Mouse (Mus musculus) thymus, postnatal 10 days (tissue): Measurements from ENCODE around the gene Adk.
"Not testable (repeated sequence)": the region's sequence is repeated elsewhere in the genome, so short reads cannot be mapped to it uniquely, and the experiment has no call there.

Experiments used
- DNase-seq, 2 experiments: peaks; one replicate each; pipeline ENCODE4 v3.0.0; 2021; ENCODE audit warnings: low spot score in 2 of 2

Gene Adk

DNA sequence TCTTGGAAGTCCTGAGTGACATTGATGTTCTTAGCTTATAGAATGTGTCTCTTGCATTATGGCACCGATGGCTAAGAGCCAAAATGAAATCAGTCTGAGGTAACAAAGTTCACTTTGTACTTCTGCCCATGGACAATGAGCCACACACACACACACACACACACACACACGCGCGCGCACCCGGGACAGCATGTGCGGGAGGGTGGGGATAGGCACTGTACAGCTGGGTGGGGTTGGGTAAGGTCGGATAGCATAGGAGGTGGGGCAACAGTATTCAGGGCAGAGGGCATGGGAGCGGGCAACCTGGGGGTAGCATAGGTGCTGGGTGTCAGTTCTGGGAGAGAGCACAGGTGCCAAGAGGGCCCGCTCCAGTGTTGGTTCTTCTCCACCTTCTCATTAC lies 432.3 kb downstream of the Adk start:
- no peak for DNase-seq

DNA sequence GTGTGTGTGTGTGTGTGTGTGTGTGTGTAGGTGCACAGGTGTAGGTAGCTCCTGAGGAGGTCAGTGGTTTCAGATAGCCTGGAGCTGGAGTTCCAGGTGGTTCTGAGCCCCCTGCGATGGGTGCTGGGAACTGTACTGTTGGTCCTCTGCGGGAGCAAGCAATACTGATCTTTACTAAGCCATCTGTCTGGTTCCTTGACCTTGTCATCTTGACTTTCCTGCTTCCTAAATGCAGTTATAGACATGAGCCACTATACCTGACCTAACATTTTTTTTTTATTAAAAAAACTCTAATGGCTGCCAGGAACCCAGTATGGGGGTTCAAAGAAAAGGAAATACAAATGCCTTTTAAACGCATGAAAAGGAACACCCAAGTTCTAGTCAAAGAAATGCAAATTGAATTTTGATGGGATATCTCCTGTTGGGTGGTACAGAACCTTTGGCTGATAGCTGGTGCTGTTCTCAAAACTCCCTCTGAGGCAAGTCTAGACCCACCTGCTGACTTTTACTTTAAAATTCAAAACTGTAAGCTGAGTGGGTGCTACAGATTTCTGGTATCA lies 433.7 kb downstream of the Adk start:
- DNase-seq, result no peak

DNA sequence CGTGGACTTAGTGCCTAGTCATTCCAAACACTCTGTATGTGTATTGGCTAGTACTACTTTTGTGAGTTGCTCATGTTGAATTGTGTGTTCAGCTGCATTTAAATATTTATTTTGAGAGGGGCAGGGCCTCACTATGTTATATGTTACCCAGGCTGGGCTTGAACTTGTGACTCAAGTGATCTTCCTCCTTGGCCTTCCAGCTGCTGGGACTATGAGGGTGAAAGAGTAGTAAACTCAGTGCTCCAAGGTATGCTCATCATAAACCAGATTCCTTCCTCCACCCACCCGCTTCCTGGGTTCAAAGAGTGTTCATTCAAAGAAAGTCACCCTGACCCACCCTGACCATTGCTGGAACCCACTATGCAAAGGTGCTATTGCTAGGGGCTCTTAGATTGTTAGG lies 434.8 kb downstream of the Adk start:
- DNase-seq, result not testable (repeated sequence)

DNA sequence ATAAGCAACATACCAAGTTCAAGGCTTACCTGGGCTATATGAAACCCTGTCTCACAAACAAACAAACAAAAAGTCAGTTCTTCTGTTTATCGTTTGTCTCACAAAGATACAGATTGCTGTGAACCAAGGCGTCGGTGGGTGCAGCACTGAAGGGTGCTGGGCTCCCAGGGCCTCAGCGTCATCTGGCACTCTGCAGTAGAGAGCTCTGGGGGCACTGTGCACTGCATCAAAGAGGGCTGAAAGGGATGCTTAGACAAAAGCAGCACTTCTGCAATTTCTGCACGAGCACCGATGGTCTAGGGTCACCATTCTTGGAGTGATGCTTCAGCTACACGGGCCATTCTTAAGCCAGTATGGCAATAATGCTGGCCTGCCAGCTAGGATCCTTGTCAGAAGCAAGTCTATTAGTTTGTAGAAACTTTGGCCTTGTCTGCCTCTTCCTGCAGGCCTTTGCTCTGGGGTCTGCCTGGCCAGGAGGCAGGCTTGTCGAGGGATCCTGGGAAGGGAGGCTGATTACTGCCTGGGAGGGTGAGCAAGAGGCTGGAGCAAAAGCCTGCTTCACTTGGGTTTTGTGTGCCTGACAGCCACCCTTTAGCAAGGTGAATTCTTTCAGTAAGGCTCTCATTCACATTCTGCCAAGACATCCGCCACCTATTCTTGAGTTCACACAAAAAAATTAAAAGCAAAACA lies 436.2 kb downstream of the Adk start:
- not testable (repeated sequence) for DNase-seq

DNA sequence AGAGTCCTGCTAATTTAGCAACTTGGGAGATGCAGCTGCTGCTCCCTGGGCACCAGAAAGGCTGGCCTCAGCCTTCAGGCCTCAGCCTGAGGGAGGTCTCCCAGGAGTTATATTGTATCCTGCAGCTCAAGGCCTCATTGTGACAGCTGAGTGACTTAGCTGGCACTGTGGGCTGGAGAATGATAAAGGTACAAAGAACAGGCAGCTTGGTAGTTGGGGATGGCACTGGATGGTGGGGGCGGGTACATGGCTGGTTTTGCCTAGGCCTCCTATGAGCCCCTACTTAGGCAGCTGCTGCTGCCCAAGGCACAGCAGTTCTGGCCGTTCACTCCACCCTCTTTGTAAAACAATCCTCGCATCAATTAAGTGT lies 436.7 kb downstream of the Adk start:
- DNase-seq, result no peak

DNA sequence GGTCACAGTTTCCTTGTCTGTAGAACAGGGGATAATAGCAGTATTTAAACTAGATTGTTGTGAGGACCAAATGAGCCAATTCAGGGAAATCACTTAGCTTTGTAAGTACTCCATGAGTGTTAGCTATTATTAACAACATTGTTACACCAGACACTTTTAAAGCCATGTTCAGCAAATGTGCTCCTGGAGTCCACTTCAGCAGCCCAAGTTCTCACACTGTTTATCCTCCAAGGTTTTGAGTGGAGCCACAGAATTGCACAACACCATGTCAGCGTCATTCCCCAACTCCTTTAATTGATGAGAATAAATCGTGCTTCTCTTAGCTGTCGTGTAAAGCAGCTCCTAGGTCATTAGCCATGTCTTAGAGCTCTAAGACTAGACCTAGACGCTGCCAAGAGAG lies 437.8 kb downstream of the Adk start:
- DNase-seq, result no peak
